Mouse (Mus musculus) cerebellum, adult 2 months (tissue): ENCODE results near the gene Cmah. TPM values are rescaled to one million over a fixed set of nuclear protein-coding genes. Genes with fewer than 3 reads are reported as not detected.

ENCODE experiments used
- DNase-seq, 2 experiments: peaks; one replicate each; pipeline ENCODE4 v3.0.0; 2021
- H3K27ac ChIP-seq: fragments of 200-500 bp; 2 replicates; pipeline ENCODE4 v1.5.1; 2012; ENCODE audit warnings: low read length, control low read depth, inconsistent platforms; ENCODE audit not compliant: insufficient read depth
- H3K27me3 ChIP-seq: fragments of 200-500 bp; 2 replicates; pipeline ENCODE4 v1.6.1; 2012; ENCODE audit warnings: inconsistent platforms, mild to moderate bottlenecking, low read length, moderate library complexity; ENCODE audit not compliant: control insufficient read depth, insufficient read depth
- H3K4me1 ChIP-seq: fragments of 200-500 bp; 2 replicates; pipeline ENCODE4 v1.6.1; 2011; ENCODE audit warnings: low read length; ENCODE audit not compliant: control insufficient read depth, insufficient read depth
- H3K4me3 ChIP-seq: fragments of 200-500 bp; replicated peaks from 2 replicates; pipeline ENCODE3; 2011; ENCODE audit warnings: mild to moderate bottlenecking, low read depth, low read length, control low read depth; ENCODE audit not compliant: insufficient read depth
- CTCF ChIP-seq: fragments of 200-500 bp; IDR thresholded peaks from 2 replicates; pipeline ENCODE4 v1.5.1; 2011; ENCODE audit warnings: low read depth, mild to moderate bottlenecking, control low read depth, low read length, moderate library complexity, borderline replicate concordance; ENCODE audit not compliant: insufficient read depth
- POLR2A ChIP-seq: fragments of 200-500 bp; IDR thresholded peaks from 2 replicates; pipeline ENCODE4 v1.6.1; 2011; ENCODE audit warnings: low read length, control low read depth, borderline replicate concordance; ENCODE audit not compliant: insufficient read depth
- WGBS: fragments of 180-500 bp; shearing (Covaris S2); methylation state at CpG from one replicate; pipeline ENCODE4 v1.1.7; 2018; 5-methylcytosine and 5-hydroxymethylcytosine counted together
- polyA plus RNA-seq: library from polyadenylated mRNA; depleted of rRNA; stranded (reverse); fragments of >200 nt; gene quantifications from 2 replicates; pipeline ENCODE4 v1.2.3, GENCODE M21; 2012

The Cmah gene
- polyA plus RNA-seq, 1 experiment, result 0.05 TPM

- WGBS, result 85% methylated on average over 5 of the region's 5 CpGs
- no peak overlapping the region for H3K27ac ChIP-seq
- H3K27me3 ChIP-seq, result no peaks in the 10 kb centered on the region; the same call in 1 of the 2 replicates
- H3K4me1 ChIP-seq, result no peaks in the 10 kb centered on the region
- TF ChIP-seq POLR2A (no peak), CTCF (no peak)
- H3K4me3 ChIP-seq, result no peak overlapping the region
- DNase-seq, result no peak
Measured at GRCm38 (mm10) chr13:24487546-24487945, 160.3 kb downstream of the Cmah start.

- 95% methylated on average over 4 of the region's 4 CpGs for WGBS
- no peak overlapping the region for H3K4me3 ChIP-seq
- H3K27me3 ChIP-seq, result no peaks in the 10 kb centered on the region; the same call in 1 of the 2 replicates
- no peak for DNase-seq
- no peak overlapping the region for H3K27ac ChIP-seq
- H3K4me1 ChIP-seq, result no peaks in the 10 kb centered on the region
- TF ChIP-seq POLR2A, result no peak
- TF ChIP-seq CTCF, result no peak
Measured at GRCm38 (mm10) chr13:24488526-24489070, 161.4 kb downstream of the Cmah start.

GRCm38 (mm10) chr13:24489515-24489914, 162.3 kb downstream of the Cmah start:
- Histone ChIP-seq H3K4me1 (no peaks in the 10 kb centered on the region), H3K27ac (no peak overlapping the region)
- 78% methylated on average over 3 of the region's 3 CpGs for WGBS

GRCm38 (mm10) chr13:24490041-24490440, 162.8 kb downstream of the Cmah start:
- DNase-seq, result no peak
- Histone ChIP-seq H3K4me1 (no peaks in the 10 kb centered on the region), H3K27me3 (no peaks in the 10 kb centered on the region; the same call in 1 of the 2 replicates), H3K27ac (no peak overlapping the region), H3K4me3 (no peak overlapping the region)
- WGBS, result 74% methylated on average over 3 of the region's 3 CpGs
- TF ChIP-seq CTCF (no peak), POLR2A (no peak)

More at GRCm38 (mm10) chr13:24489515-24489914, 162.3 kb downstream of the Cmah start:
- H3K27me3 ChIP-seq, result no peaks in the 10 kb centered on the region; the same call in 1 of the 2 replicates
- no peak for DNase-seq
- no peak for TF ChIP-seq POLR2A
- TF ChIP-seq CTCF, result no peak
- H3K4me3 ChIP-seq, result no peak overlapping the region

GRCm38 (mm10) chr13:24491101-24491500, 163.9 kb downstream of the Cmah start:
- Histone ChIP-seq H3K4me3 (no peak overlapping the region), H3K27ac (no peak overlapping the region), H3K27me3 (no peaks in the 10 kb centered on the region; the same call in 1 of the 2 replicates), H3K4me1 (no peaks in the 10 kb centered on the region)
- no peak for DNase-seq
- TF ChIP-seq CTCF (no peak), POLR2A (no peak)
- WGBS, result 78% methylated on average over 3 of the region's 3 CpGs

- no peak for TF ChIP-seq CTCF
- no peak for TF ChIP-seq POLR2A
- Histone ChIP-seq H3K27ac (no peak overlapping the region), H3K4me1 (no peaks in the 10 kb centered on the region), H3K4me3 (no peak overlapping the region), H3K27me3 (no peaks in the 10 kb centered on the region; the same call in 1 of the 2 replicates)
- 89% methylated on average over 3 of the region's 3 CpGs for WGBS
- DNase-seq, result no peak
Measured at GRCm38 (mm10) chr13:24493784-24494183, 166.6 kb downstream of the Cmah start.

GRCm38 (mm10) chr13:24496353-24496752, 169.1 kb downstream of the Cmah start:
- H3K4me1 ChIP-seq, result no peaks in the 10 kb centered on the region
- no peak for TF ChIP-seq POLR2A
- no peak for TF ChIP-seq CTCF
- no peak overlapping the region for H3K27ac ChIP-seq
- no peak overlapping the region for H3K4me3 ChIP-seq
- 75% methylated on average over 5 of the region's 5 CpGs for WGBS
- no peak for DNase-seq
- H3K27me3 ChIP-seq, result no peaks in the 10 kb centered on the region; the same call in 1 of the 2 replicates

GRCm38 (mm10) chr13:24497001-24497400, 169.8 kb downstream of the Cmah start:
- Histone ChIP-seq H3K4me1 (no peaks in the 10 kb centered on the region), H3K27me3 (no peaks in the 10 kb centered on the region; the same call in 1 of the 2 replicates), H3K27ac (no peak overlapping the region), H3K4me3 (no peak overlapping the region)
- no peak for TF ChIP-seq CTCF
- no peak for DNase-seq
- WGBS, result 84% methylated on average over 12 of the region's 12 CpGs
